Mouse (Mus musculus) thymus, adult 2 months (tissue): ENCODE data around the gene Olfr785. TPM values are rescaled to one million over a fixed set of nuclear protein-coding genes. Genes with fewer than 3 reads are reported as not detected.
"Not testable (repeated sequence)": the region's sequence is repeated elsewhere in the genome, so short reads cannot be mapped to it uniquely, and the experiment has no call there.

Experiments used
- DNase-seq: peaks from one replicate; pipeline ENCODE4 v3.0.0; 2021
- H3K27ac ChIP-seq: fragments of 200-500 bp; 2 replicates; pipeline ENCODE4 v1.5.1; 2012; ENCODE audit warnings: low read length, control low read depth; ENCODE audit not compliant: control insufficient read depth, insufficient read depth
- H3K27me3 ChIP-seq: fragments of 200-500 bp; 2 replicates; pipeline ENCODE4 v1.6.1; 2012; ENCODE audit warnings: mild to moderate bottlenecking, low read length, moderate library complexity, mixed read lengths; ENCODE audit not compliant: control insufficient read depth, insufficient read depth
- H3K36me3 ChIP-seq: fragments of 200-500 bp; 2 replicates; pipeline ENCODE4 v1.6.1; 2012; ENCODE audit warnings: mild to moderate bottlenecking, low read length, moderate library complexity; ENCODE audit not compliant: control insufficient read depth, insufficient read depth
- H3K4me1 ChIP-seq: fragments of 200-500 bp; replicated peaks from 2 replicates; pipeline ENCODE4 v1.6.1; 2012; ENCODE audit warnings: low read length; ENCODE audit not compliant: control insufficient read depth, insufficient read depth
- H3K4me3 ChIP-seq: fragments of 200-500 bp; 2 replicates; pipeline ENCODE4 v1.5.1; 2012; ENCODE audit warnings: mild to moderate bottlenecking, low read length, control low read depth, moderate library complexity; ENCODE audit not compliant: control insufficient read depth, insufficient read depth
- CTCF ChIP-seq: fragments of 200-500 bp; IDR thresholded peaks from 2 replicates; pipeline ENCODE4 v1.5.1; 2012; ENCODE audit warnings: mild to moderate bottlenecking, control low read depth, low read length, moderate library complexity, borderline replicate concordance; ENCODE audit not compliant: control insufficient read depth, poor library complexity, insufficient read depth; ENCODE audit errors: extremely low read depth
- POLR2A ChIP-seq: fragments of 200-500 bp; IDR thresholded peaks from 2 replicates; pipeline ENCODE4 v1.6.1; 2012; ENCODE audit warnings: mild to moderate bottlenecking, low read length, control low read depth, moderate library complexity; ENCODE audit not compliant: control insufficient read depth, poor library complexity, insufficient read depth; ENCODE audit errors: extremely low read depth
- WGBS: fragments of 180-500 bp; shearing (Covaris S2); methylation state at CpG from one replicate; pipeline ENCODE4 v1.1.7; 2018; 5-methylcytosine and 5-hydroxymethylcytosine counted together
- polyA plus RNA-seq: library from polyadenylated mRNA; depleted of rRNA; stranded (reverse); fragments of >200 nt; gene quantifications from 2 replicates; pipeline ENCODE4 v1.2.3, GENCODE M21; 2012; rRNA removed

Gene Olfr785
- polyA plus RNA-seq = not detected in 2 replicates

- H3K36me3 ChIP-seq = no peaks in the 10 kb centered on the region
- H3K27ac ChIP-seq = no peak within 1 kb of the TSS
- H3K4me1 ChIP-seq = no peaks in the 10 kb centered on the region
- TF ChIP-seq CTCF (no peak), POLR2A (no peak)
- H3K27me3 ChIP-seq = no peaks in the 10 kb centered on the region
- H3K4me3 ChIP-seq = no peak within 1 kb of the TSS
- no peak for DNase-seq
- 70% methylated on average over 2 of the region's 2 CpGs for WGBS
These were observed at the start of gene Olfr785 for GRCm38 (mm10) chr10:129405126-129405525. Olfr785 (plus strand) TSS chr10:129405426.

GRCm38 (mm10) chr10:129356496-129356895 is 48.7 kb upstream of the Olfr785 start:
- H3K27me3 ChIP-seq, H3K27ac ChIP-seq, H3K36me3 ChIP-seq, H3K4me3 ChIP-seq, H3K4me1 ChIP-seq, DNase-seq: not testable (repeated sequence)
- 89% methylated on average over 4 of the region's 4 CpGs for WGBS

GRCm38 (mm10) chr10:129357307-129357706 is 47.9 kb upstream of the Olfr785 start:
- H3K4me1 ChIP-seq = no peaks in the 10 kb centered on the region
- WGBS = 82% methylated on average over 5 of the region's 5 CpGs
- H3K27me3 ChIP-seq = no peaks in the 10 kb centered on the region
- H3K4me3 ChIP-seq = no peak overlapping the region
- H3K36me3 ChIP-seq = no peaks in the 10 kb centered on the region
- H3K27ac ChIP-seq = no peak overlapping the region
- TF ChIP-seq CTCF (no peak), POLR2A (no peak)
- no peak for DNase-seq

- not testable (repeated sequence) for H3K27ac ChIP-seq
These were observed 31.2 kb upstream of the Olfr785 start for GRCm38 (mm10) chr10:129374051-129374450.

GRCm38 (mm10) chr10:129383783-129384182 is 21.4 kb upstream of the Olfr785 start, which contains the start of gene Olfr784:
Olfr784 (plus strand) TSS chr10:129384083.
- Histone ChIP-seq H3K27ac (no peak within 1 kb of the TSS), H3K36me3 (no peaks in the 10 kb centered on the region), H3K4me3 (no peak within 1 kb of the TSS), H3K27me3 (no peaks in the 10 kb centered on the region), H3K4me1 (no peaks in the 10 kb centered on the region)
- TF ChIP-seq CTCF (no peak), POLR2A (no peak)
- no peak for DNase-seq

More at GRCm38 (mm10) chr10:129374051-129374450, 31.2 kb upstream of the Olfr785 start:
- not testable (repeated sequence) for H3K27me3 ChIP-seq, H3K4me3 ChIP-seq, DNase-seq, H3K36me3 ChIP-seq, H3K4me1 ChIP-seq
- 93% methylated on average over 5 of the region's 5 CpGs for WGBS

GRCm38 (mm10) chr10:129400892-129401291 is 4.3 kb upstream of the Olfr785 start:
- H3K4me3 ChIP-seq = no peak overlapping the region
- no peaks in the 10 kb centered on the region for H3K27me3 ChIP-seq
- no peaks in the 10 kb centered on the region for H3K36me3 ChIP-seq
- 57% methylated on average over 5 of the region's 5 CpGs for WGBS
- DNase-seq = no peak
- H3K27ac ChIP-seq = no peak overlapping the region
- no peak for TF ChIP-seq POLR2A
- no peaks in the 10 kb centered on the region for H3K4me1 ChIP-seq

GRCm38 (mm10) chr10:129427006-129427405 is 21.8 kb downstream of the Olfr785 start, which contains the start of gene Olfr786:
Olfr786 (plus strand) TSS chr10:129427306.
- Histone ChIP-seq H3K4me1 (no peaks in the 10 kb centered on the region), H3K27ac (no peak within 1 kb of the TSS), H3K4me3 (no peak within 1 kb of the TSS), H3K36me3 (no peaks in the 10 kb centered on the region), H3K27me3 (no peaks in the 10 kb centered on the region)
- TF ChIP-seq POLR2A = no peak
- TF ChIP-seq CTCF = no peak
- no peak for DNase-seq

Other genes starting within 250 kb of the Olfr785 start
- not detected in 2 replicates for gene Olfr771, start 240.7 kb upstream of the Olfr785 start, polyA plus RNA-seq
- not detected in 2 replicates for gene Olfr772, start 227.5 kb upstream of the Olfr785 start, polyA plus RNA-seq
- gene Olfr773, start 218.0 kb upstream of the Olfr785 start, polyA plus RNA-seq = not detected in 2 replicates
- gene Olfr774, start 169.2 kb upstream of the Olfr785 start, polyA plus RNA-seq = not detected in 2 replicates
- gene Olfr775, start 157.0 kb upstream of the Olfr785 start, polyA plus RNA-seq = not detected in 2 replicates
- gene Olfr776, start 146.3 kb upstream of the Olfr785 start, polyA plus RNA-seq = not detected in 2 replicates
- not detected in 2 replicates for gene Olfr777, start 133.9 kb upstream of the Olfr785 start, polyA plus RNA-seq
- not detected in 2 replicates for gene Olfr780, start 87.3 kb upstream of the Olfr785 start, polyA plus RNA-seq
- gene Olfr781, start 76.6 kb upstream of the Olfr785 start, polyA plus RNA-seq = not detected in 2 replicates
- gene Olfr782, start 56.6 kb upstream of the Olfr785 start, polyA plus RNA-seq = not detected in 2 replicates
- gene Olfr784, start 21.3 kb upstream of the Olfr785 start, polyA plus RNA-seq = 0.04 and 0.09 TPM in 2 replicates
- gene Olfr786, start 21.9 kb downstream of the Olfr785 start, polyA plus RNA-seq = not detected in 2 replicates
- not detected in 2 replicates for gene Olfr787, start 56.4 kb downstream of the Olfr785 start, polyA plus RNA-seq
- gene Olfr788, start 65.6 kb downstream of the Olfr785 start, polyA plus RNA-seq = not detected in 2 replicates
- gene Olfr789, start 79.3 kb downstream of the Olfr785 start, polyA plus RNA-seq = not detected in 2 replicates
- gene Olfr790, start 93.1 kb downstream of the Olfr785 start, polyA plus RNA-seq = not detected in 2 replicates
- not detected in 2 replicates for gene Olfr791, start 116.4 kb downstream of the Olfr785 start, polyA plus RNA-seq
- not detected in 2 replicates for gene Olfr792, start 133.7 kb downstream of the Olfr785 start, polyA plus RNA-seq
- not detected in 2 replicates for gene Olfr794, start 162.2 kb downstream of the Olfr785 start, polyA plus RNA-seq
- gene Olfr796, start 207.1 kb downstream of the Olfr785 start, polyA plus RNA-seq = not detected in 2 replicates
- gene Olfr798, start 222.5 kb downstream of the Olfr785 start, polyA plus RNA-seq = not detected in 2 replicates
- gene Olfr799, start 232.1 kb downstream of the Olfr785 start, polyA plus RNA-seq = not detected in 2 replicates